In genomic region chr5:119676245-119676644, GRCm38 (mm10) we compare ENCODE assay signal across 14 mouse cellular contexts. TPM values are rescaled to one million over a fixed set of nuclear protein-coding genes. Genes with fewer than 3 reads are reported as not detected.
DNase-seq lines count a peak whose midpoint lies in the region; ATAC-seq and TF ChIP-seq lines count a peak whose summit lies in the region.
"Had no signal": no experiment of that assay in that cellular context is flagged by ENCODE, and none has a peak within 500 bp of the region (broad histone marks: within the 10 kb centered on the region; RNA-seq: fewer than 3 reads in every experiment).

No protein-coding gene starts in this region.

- H3K36me3 ChIP-seq in kidney, embryonic 16.5 days (ENCODE audit: insufficient read depth, low read length) = peaks cover 19% of the 10 kb centered on the region; the same call in 1 of the 2 replicates
- peaks cover 51% of the 10 kb centered on the region for H3K36me3 ChIP-seq in embryonic facial prominence, embryonic 14.5 days (ENCODE audit: control insufficient read depth, insufficient read depth, low read length)
- no peaks in the 10 kb centered on the region for H3K36me3 ChIP-seq in liver, embryonic 14.5 days (replicated peaks; ENCODE audit: control insufficient read depth, insufficient read depth, low read depth)
- H3K36me3 ChIP-seq: hindbrain, embryonic 13.5 days; neural tube, embryonic 13.5 days had no signal

- no peak for TF ChIP-seq EP300 in liver, embryonic 14.5 days (IDR thresholded peaks at IDR 0.05; ENCODE audit: low read depth)

- peak overlapping the region; percentile 74 for H3K27ac ChIP-seq in kidney, embryonic 16.5 days (ENCODE audit: low read length)
- peak overlapping the region; percentile 98; the same call in 1 of the 2 replicates for H3K27ac ChIP-seq in embryonic facial prominence, embryonic 14.5 days (replicated peaks; ENCODE audit: low read depth, low read length)
- no peak overlapping the region for H3K27ac ChIP-seq in liver, embryonic 14.5 days
- H3K27ac ChIP-seq: hindbrain, embryonic 13.5 days; neural tube, embryonic 13.5 days had no signal

- peak overlapping the region; percentile 67 for H3K4me3 ChIP-seq in kidney, embryonic 16.5 days (ENCODE audit: low read length)
- peak overlapping the region; percentile 51 for H3K4me3 ChIP-seq in embryonic facial prominence, embryonic 14.5 days (ENCODE audit: low read depth, low read length)
- H3K4me3 ChIP-seq in liver, embryonic 14.5 days (ENCODE audit: insufficient read depth in 1 of 2, low read depth in 2 of 2, low read length in 2 of 2) = no peak overlapping the region
- H3K4me3 ChIP-seq: hindbrain, embryonic 13.5 days; neural tube, embryonic 13.5 days had no signal

- peaks cover 72% of the 10 kb centered on the region for H3K27me3 ChIP-seq in kidney, embryonic 16.5 days (ENCODE audit: insufficient read depth, low read length)
- peaks cover 42% of the 10 kb centered on the region for H3K27me3 ChIP-seq in embryonic facial prominence, embryonic 14.5 days (replicated peaks; ENCODE audit: control insufficient read depth, insufficient read depth, low read length)
- H3K27me3 ChIP-seq in liver, embryonic 14.5 days (ENCODE audit: control insufficient read depth, insufficient read depth, low read length) = peaks cover 50% of the 10 kb centered on the region

- no peaks in the 10 kb centered on the region for H3K9me3 ChIP-seq in kidney, embryonic 16.5 days (ENCODE audit: low read length)
- no peaks in the 10 kb centered on the region for H3K9me3 ChIP-seq in embryonic facial prominence, embryonic 14.5 days (ENCODE audit: control insufficient read depth, low read length)
- no peaks in the 10 kb centered on the region for H3K9me3 ChIP-seq in liver, embryonic 14.5 days (ENCODE audit: control insufficient read depth, low read length)
- H3K9me3 ChIP-seq: hindbrain, embryonic 13.5 days; neural tube, embryonic 13.5 days had no signal

- 51% methylated on average over 2 of the region's 2 CpGs for WGBS in kidney, embryonic 16.5 days
- WGBS in embryonic facial prominence, embryonic 14.5 days = 25% methylated on average over 2 of the region's 2 CpGs
- 30% methylated on average over 2 of the region's 2 CpGs for WGBS in liver, embryonic 14.5 days (ENCODE audit: insufficient replicate concordance)

- intact Hi-C loops in left cerebral cortex, postnatal 4 days (cut with DNase I) = no loop called here

- H3K9ac ChIP-seq in kidney, embryonic 16.5 days (replicated peaks; ENCODE audit: low read length) = peak overlapping the region; percentile 77
- H3K9ac ChIP-seq in embryonic facial prominence, embryonic 14.5 days (ENCODE audit: low read depth, low read length) = peak overlapping the region; percentile 90
- H3K9ac ChIP-seq in liver, embryonic 14.5 days (replicated peaks) = no peak overlapping the region
- H3K9ac ChIP-seq: hindbrain, embryonic 13.5 days; neural tube, embryonic 13.5 days had no signal

- 0 out of 2 replicates have a peak, but pooled peaks have one; percentile 6 for TF ChIP-seq CTCF in liver, embryonic 14.5 days (IDR thresholded peaks at IDR 0.05; ENCODE audit: low read depth)

- peak; percentile 65 for DNase-seq in adrenal gland, adult 2 months
- DNase-seq in adrenal gland, postnatal 25 days = no peak
- DNase-seq in kidney, postnatal 14 days = no peak
- DNase-seq in embryonic facial prominence, embryonic 14.5 days (ENCODE audit: low spot score) = no peak
- DNase-seq in liver, embryonic 14.5 days (ENCODE audit: low read depth in 3 of 3, low spot score in 3 of 3) = no peak
- DNase-seq in left cerebral cortex, postnatal 4 days = no peak
- no peak for DNase-seq in right cerebral cortex, postnatal 4 days
- DNase-seq: gastrocnemius, postnatal 36 days; midbrain, embryonic 14.5 days had no signal

- peaks cover 10% of the 10 kb centered on the region; the same call in 1 of the 2 replicates for H3K4me1 ChIP-seq in kidney, embryonic 16.5 days (ENCODE audit: insufficient read depth, low read length)
- H3K4me1 ChIP-seq in embryonic facial prominence, embryonic 14.5 days (ENCODE audit: control insufficient read depth, insufficient read depth, low read length) = peaks cover 3% of the 10 kb centered on the region; the same call in 1 of the 2 replicates
- H3K4me1 ChIP-seq in liver, embryonic 14.5 days (replicated peaks; ENCODE audit: control insufficient read depth in 2 of 2, insufficient read depth in 2 of 2, low read length in 1 of 2) = 0 out of 4 replicates have a peak, but pooled peaks cover 0 to 2% of the 10 kb centered on the region in 2 experiments
- H3K4me1 ChIP-seq: hindbrain, embryonic 13.5 days had no signal

- ATAC-seq in kidney, embryonic 16.5 days (ENCODE audit: low FRiP score, low TSS enrichment) = no peak
- ATAC-seq in embryonic facial prominence, embryonic 14.5 days (ENCODE audit: low read depth) = no peak
- ATAC-seq in liver, embryonic 14.5 days (ENCODE audit: insufficient read depth) = no peak
- ATAC-seq: forebrain, embryonic 14.5 days had no signal

- peak overlapping the region; percentile 68 for H3K4me2 ChIP-seq in kidney, embryonic 16.5 days (replicated peaks; ENCODE audit: low read depth, low read length)
- peak overlapping the region; percentile 93 for H3K4me2 ChIP-seq in embryonic facial prominence, embryonic 14.5 days (ENCODE audit: low read depth, low read length)
- H3K4me2 ChIP-seq in liver, embryonic 14.5 days (ENCODE audit: low read depth) = no peak overlapping the region
- H3K4me2 ChIP-seq: hindbrain, embryonic 13.5 days; neural tube, embryonic 13.5 days had no signal

RNA-seq across cellular contexts. Expression of gene Tbx3, which starts 5.8 kb away (rescaled TPM):
- total RNA-seq in adrenal gland, adult 2 months (2021) = 100 to 1,000 TPM; 285 to 315 TPM
- 854 and 965 TPM in 2 replicates for polyA plus RNA-seq in adrenal gland, adult 2 months (2012; rRNA removed)
- 215 and 277 TPM in 2 replicates for total RNA-seq in adrenal gland, postnatal 25 days (2021)
- polyA plus RNA-seq in kidney, embryonic 16.5 days (2015; fragmentation: Nextera tagmentation; extraction: Ambion mirVana) = 52.6 and 60.5 TPM in 2 replicates
- polyA plus RNA-seq in embryonic facial prominence, embryonic 14.5 days (2014; fragmentation: Nextera tagmentation; extraction: Ambion mirVana) = 22.6 and 31.5 TPM in 2 replicates
- polyA plus RNA-seq in liver, embryonic 14.5 days (2012; rRNA removed) = 1.4 and 1.7 TPM in 2 replicates
- polyA plus RNA-seq in liver, embryonic 14.5 days (2014; fragmentation: Nextera tagmentation; extraction: Ambion mirVana) = 2.0 and 2.4 TPM in 2 replicates
- 1 to 10 TPM; 3.7 to 4.4 TPM for total RNA-seq in left cerebral cortex, postnatal 4 days (2021)
- total RNA-seq: common myeloid progenitor, adult 5-6 weeks had no signal

Comparison
In these comparisons a context has a peak if more than half of its experiments do, and no peak if none do; other contexts are left out.
1. H3K4me3 ChIP-seq: peak in kidney, embryonic 16.5 days (single experiment) and embryonic facial prominence, embryonic 14.5 days (single experiment); none in liver, embryonic 14.5 days (0 of 2).
2. RNA of gene Tbx3, which starts 5.8 kb away (polyA plus RNA-seq): 854 to 965 TPM in adrenal gland, adult 2 months; 52.6 to 60.5 TPM in kidney, embryonic 16.5 days, 22.6 to 31.5 TPM in embryonic facial prominence, embryonic 14.5 days and 1.4 to 2.4 TPM in liver, embryonic 14.5 days; every median in the first group is over 10 times any median in the second.